Mouse (Mus musculus): ENCODE data around the gene Agpat4.

Agpat4 gene

GRCm38 (mm10) chr17:12160540-12160939 lies 42.0 kb downstream of the Agpat4 start:
- no peak for DNase-seq (ENCODE audit: low spot score in 2 of 2)

DNA sequence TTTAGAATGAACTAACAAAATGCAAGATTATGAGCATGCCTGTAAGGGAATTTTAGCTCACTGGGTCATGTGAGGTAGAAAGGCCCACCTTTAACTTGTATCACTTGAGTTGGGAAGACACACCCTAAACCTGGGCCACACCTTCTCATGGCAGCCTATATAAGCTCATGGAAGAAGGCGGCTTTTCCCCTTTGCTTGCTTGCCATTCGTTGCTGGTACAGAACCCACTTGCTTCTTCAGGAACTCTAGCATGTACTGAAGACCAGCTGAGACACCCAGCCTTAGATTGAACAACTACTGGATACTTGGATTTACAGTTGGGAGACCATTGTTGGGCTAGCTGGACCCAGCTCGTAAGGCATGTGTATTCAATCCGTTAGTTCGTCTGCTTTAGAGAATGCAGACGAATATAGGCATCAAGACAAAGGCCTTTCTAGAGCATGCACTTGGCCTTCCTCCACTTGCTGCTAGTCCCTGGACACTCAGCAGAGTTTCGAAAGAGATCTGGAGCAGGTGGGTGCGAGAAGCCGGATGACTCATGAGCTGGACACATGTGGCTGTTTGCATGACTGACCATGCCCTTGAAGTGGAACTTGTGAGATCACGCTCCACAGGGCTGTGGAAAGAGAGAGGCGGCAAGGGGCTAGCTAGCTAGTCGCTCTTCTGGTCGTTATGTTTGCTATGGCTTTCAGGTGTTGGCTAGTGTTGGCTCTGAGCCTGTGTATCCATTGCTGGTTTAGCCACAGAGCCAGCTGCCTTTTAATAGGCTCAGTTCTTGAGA lies 42.7 kb downstream of the Agpat4 start:
- DNase-seq (ENCODE audit: low spot score in 2 of 2), result no peak

- no peak for DNase-seq (ENCODE audit: low spot score in 2 of 2)
These were observed 43.4 kb downstream of the Agpat4 start for GRCm38 (mm10) chr17:12161877-12162276.

GRCm38 (mm10) chr17:12162824-12163223 lies 44.3 kb downstream of the Agpat4 start:
- DNase-seq (ENCODE audit: low spot score in 2 of 2), result no peak

DNA sequence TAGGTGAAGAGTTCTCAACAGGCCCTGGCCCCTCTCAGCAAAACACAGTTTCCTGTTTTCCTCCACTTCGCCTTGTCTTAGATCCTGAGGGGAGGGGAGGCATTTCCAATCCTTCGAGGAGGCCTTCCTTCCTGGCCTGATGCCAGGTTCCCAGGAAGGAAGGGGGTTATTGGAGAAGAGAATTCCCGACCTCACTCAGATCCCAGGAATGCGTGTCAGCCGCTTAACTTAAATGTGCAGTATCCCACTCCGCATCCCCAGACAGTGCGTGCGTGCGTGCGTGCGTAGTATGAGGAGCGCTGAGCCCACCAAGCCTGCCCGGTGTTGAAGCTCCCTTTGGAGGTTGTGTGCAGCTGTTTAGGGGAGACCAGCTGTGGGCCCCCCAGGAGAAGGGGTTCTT lies 44.9 kb downstream of the Agpat4 start:
- no peak for DNase-seq (ENCODE audit: low spot score in 2 of 2)

GRCm38 (mm10) chr17:12163903-12164302 lies 45.4 kb downstream of the Agpat4 start:
- DNase-seq (ENCODE audit: low spot score in 2 of 2), result no peak

GRCm38 (mm10) chr17:12164507-12164906 lies 46.0 kb downstream of the Agpat4 start:
- DNase-seq (ENCODE audit: low spot score in 2 of 2), result no peak

- DNase-seq (ENCODE audit: low spot score in 2 of 2), result no peak
These were observed 46.6 kb downstream of the Agpat4 start for GRCm38 (mm10) chr17:12165009-12165695.

- DNase-seq (ENCODE audit: low spot score in 2 of 2), result no peak
These were observed 47.2 kb downstream of the Agpat4 start for GRCm38 (mm10) chr17:12165701-12166100.

GRCm38 (mm10) chr17:12168536-12168935 lies 50.0 kb downstream of the Agpat4 start:
- DNase-seq (ENCODE audit: low spot score in 2 of 2), result peak; percentile 49 to 77

- no peak for DNase-seq (ENCODE audit: low spot score in 2 of 2)
These were observed 50.9 kb downstream of the Agpat4 start for GRCm38 (mm10) chr17:12169326-12169836.

DNA sequence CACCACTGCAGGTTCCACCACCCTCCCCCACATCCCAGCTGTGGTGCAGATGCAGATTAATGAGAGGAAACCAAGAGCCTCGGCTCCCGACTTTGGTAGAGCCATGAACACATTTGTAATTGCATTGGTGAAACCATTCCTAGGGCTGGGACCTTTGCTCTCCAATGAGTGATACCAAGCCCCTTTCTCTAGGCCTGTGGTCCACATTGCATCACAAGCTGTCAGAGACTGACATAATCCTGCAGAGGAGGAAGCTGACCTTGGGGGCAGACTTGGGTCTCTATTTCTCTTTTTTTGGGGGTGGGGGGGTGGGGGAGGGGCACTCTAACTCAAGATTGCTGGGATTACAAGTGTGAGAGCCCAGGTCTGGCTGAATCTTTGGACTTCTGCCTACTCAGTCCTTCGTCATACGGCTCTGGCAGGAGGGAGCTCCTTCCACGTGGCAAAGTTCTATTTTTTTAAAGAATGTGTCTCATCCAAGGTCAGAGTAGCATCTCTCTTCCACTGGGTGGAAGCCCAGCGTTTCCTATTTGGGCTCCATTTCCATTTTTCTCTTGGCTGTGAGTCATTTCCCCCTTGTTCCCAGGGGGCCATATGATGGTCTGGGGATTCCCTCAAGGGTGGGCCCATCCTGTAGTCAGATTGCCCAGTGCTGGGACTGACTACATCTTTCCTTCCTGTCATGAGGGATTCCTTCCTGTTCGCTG lies 52.4 kb downstream of the Agpat4 start:
- DNase-seq (ENCODE audit: low spot score in 2 of 2), result no peak

GRCm38 (mm10) chr17:12171666-12172065 lies 53.2 kb downstream of the Agpat4 start:
- no peak for DNase-seq (ENCODE audit: low spot score in 2 of 2)

GRCm38 (mm10) chr17:12174221-12174620 lies 55.7 kb downstream of the Agpat4 start:
- DNase-seq (ENCODE audit: low spot score in 2 of 2), result no peak

GRCm38 (mm10) chr17:12174896-12175295 lies 56.4 kb downstream of the Agpat4 start:
- no peak for DNase-seq (ENCODE audit: low spot score in 2 of 2)

- DNase-seq (ENCODE audit: low spot score in 2 of 2), result no peak
These were observed 57.1 kb downstream of the Agpat4 start for GRCm38 (mm10) chr17:12175626-12176025.

DNA sequence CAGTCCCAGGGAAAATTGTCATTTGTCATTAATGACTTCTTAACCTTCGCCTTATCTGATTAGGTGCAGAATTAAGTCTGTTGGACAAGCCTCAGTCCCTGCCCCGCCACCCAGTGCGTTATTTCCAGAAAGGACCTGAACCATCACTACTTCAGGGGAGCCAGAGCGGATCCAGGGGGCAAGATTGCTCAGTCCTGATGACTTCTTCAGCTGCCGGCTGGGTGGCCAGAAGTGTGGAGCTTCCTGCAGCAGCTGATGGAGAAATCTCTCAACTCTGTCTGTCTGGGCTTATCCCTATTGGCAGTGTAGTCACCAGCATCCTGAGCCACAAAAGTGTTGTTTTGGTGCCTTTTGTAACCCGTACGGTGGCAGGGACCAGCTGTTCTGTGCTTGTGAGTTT lies 60.8 kb downstream of the Agpat4 start:
- no peak for DNase-seq (ENCODE audit: low spot score in 2 of 2)

DNA sequence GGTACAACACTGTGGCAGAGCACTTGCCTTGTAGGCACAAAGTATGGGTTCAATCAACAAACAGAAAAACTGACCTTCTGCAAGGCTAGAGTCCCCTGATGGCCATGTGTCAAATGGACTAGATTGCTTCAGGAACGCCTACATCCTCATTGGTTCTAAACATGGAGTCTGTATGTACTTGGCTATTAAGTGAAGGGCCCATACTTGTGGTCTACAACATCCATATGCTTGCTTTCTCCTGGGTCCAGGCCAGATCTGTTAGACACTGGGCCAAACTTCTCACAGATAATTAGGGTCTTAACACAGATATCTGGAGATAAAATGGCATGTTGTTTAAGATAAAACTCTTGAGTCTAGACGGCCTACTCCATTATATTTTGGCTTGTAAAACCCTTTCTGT lies 61.3 kb downstream of the Agpat4 start:
- DNase-seq (ENCODE audit: low spot score in 2 of 2), result no peak

DNA sequence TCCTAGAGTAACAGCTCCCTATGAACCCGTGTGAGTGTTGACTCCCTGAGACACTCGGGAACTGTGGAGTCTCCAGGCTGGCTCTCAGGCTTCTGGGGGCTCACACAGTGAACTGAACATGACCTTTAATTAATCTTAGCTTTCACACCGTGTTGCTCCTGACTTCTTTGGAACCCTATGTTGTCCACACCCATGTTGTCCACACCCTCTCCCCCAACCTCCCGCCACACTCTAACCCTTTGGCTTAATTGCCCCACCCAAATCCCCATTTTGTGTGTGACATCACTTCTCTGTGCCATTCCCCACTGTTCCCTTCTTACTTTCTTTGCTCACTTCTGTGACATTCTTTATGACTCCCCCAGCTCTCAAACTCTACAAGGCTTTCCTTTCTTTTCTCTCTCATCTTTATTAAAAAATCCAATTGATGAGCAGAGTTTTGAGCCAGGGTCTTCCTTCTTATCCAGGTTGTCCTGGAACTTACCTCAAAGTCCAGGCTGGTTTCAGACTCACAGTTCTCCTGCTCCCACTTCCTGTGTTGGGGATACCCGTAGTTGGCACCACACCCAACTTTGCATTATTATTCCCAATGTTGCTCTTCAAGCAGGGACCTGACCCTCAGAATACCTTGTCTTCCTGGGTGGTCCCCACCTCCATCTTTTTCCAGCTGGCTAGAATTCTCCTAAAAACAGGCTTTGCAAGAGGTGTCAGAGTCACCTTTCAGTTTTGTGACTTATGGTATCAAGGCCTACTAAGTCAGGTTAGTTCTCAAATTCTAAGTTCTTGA lies 64.4 kb downstream of the Agpat4 start:
- DNase-seq (ENCODE audit: low spot score in 2 of 2), result no peak

DNA sequence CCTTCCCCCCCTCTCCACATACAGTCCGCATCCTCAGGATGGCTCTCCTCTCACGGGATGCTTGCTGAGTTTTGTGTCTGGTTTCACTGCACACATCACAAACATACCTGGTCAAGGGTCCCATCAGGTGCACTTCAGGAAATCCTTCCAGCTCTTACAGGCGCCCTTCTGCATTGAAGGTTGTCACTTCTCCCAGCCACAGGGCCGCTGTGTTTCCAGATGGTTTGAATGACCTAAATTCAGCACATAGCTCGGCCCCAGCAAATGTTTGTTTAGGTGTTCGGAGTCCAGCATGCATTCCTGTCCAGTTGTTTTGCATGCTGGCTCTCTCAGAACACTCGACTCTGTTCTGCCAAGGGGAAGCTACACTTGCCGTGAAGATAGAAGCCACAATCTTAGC lies 65.8 kb downstream of the Agpat4 start:
- no peak for DNase-seq (ENCODE audit: low spot score in 2 of 2)

DNA sequence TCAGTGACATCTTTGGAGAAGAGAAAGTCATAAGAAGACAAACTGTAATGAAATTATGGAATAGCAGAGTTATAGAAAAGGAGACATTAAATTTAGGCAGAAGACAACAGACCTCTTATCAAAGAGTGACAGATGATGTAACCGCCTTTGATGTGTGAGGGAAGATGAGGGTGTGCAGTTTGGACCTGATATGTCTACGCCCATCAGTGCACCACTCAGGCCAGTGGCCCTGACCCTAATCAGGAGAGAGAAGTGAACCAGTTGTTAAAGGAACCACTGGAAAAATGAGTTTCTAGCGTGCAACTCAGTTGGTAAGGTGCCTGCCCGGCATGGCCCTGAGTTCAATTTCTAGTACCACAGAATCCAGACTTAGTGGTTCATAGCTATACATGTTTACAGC lies 67.4 kb downstream of the Agpat4 start:
- no peak for DNase-seq (ENCODE audit: low spot score in 2 of 2)

DNA sequence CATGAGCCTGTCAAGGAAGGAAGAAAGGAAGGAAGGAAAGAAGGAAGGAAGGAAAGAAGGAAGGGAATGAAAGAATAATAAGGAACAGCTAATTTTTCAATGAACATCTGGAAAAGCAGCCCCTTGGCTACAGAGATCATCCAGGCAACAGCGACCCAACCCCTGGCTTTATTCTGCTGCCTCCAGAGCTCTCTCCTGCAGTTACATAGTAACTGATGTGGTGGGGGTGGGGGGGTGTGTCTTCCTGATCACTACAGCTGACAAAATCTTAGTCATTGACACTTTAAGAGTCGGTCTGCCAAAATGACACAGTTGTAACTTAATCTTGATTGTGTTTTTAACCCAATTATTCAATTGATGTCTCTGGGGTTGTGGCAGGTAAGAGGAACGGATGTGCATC lies 67.8 kb downstream of the Agpat4 start:
- no peak for DNase-seq (ENCODE audit: low spot score in 2 of 2)

Measured in urinary bladder, postnatal 36 days (tissue).